Mouse (Mus musculus) forebrain, embryonic 15.5 days (tissue): Measurements from ENCODE around the gene Rpl29. TPM values are rescaled to one million over a fixed set of nuclear protein-coding genes. Genes with fewer than 3 reads are reported as not detected.

Source experiments
- ATAC-seq: fragments of 200-750 bp; cut with Nextera tagmentation; replicated peaks from 2 replicates; pipeline ENCODE4 v1.8.0; 2017; ENCODE audit warnings: mild to moderate bottlenecking, moderate TSS enrichment, moderate library complexity
- H3K27ac ChIP-seq: fragments of 300-500 bp; sonication (generic); replicated peaks from 2 replicates; pipeline ENCODE4 v1.5.1; 2015; ENCODE audit warnings: mild to moderate bottlenecking, inconsistent platforms
- H3K27me3 ChIP-seq: fragments of 300-500 bp; sonication (generic); 2 replicates; pipeline ENCODE4 v1.6.1; 2015; ENCODE audit warnings: inconsistent platforms
- H3K36me3 ChIP-seq: fragments of 300-500 bp; sonication (generic); 2 replicates; pipeline ENCODE4 v1.6.1; 2015; ENCODE audit warnings: mild to moderate bottlenecking, inconsistent platforms
- H3K4me1 ChIP-seq: fragments of 300-500 bp; sonication (generic); 2 replicates; pipeline ENCODE4 v1.6.1; 2015; ENCODE audit warnings: inconsistent platforms
- H3K4me2 ChIP-seq: fragments of 300-500 bp; sonication (generic); replicated peaks from 2 replicates; pipeline ENCODE4 v1.6.1; 2015; ENCODE audit warnings: mild to moderate bottlenecking, inconsistent platforms
- H3K4me3 ChIP-seq: fragments of 300-500 bp; sonication (generic); 2 replicates; pipeline ENCODE4 v1.5.1; 2015; ENCODE audit warnings: mild to moderate bottlenecking, inconsistent platforms
- H3K9ac ChIP-seq: fragments of 300-500 bp; sonication (generic); replicated peaks from 2 replicates; pipeline ENCODE4 v1.6.1; 2015; ENCODE audit warnings: mild to moderate bottlenecking, inconsistent platforms
- H3K9me3 ChIP-seq: fragments of 300-500 bp; sonication (generic); 2 replicates; pipeline ENCODE4 v1.6.1; 2016; ENCODE audit warnings: inconsistent platforms
- WGBS: fragments of 180-500 bp; shearing (Covaris S2); methylation state at CpG from one replicate; pipeline ENCODE4 v1.1.7; 2015; ENCODE audit warnings: mixed read lengths; 5-methylcytosine and 5-hydroxymethylcytosine counted together
- polyA plus RNA-seq: library from polyadenylated mRNA; unstranded; fragments of >200 nt; fragmentation: Nextera tagmentation; extraction: Ambion mirVana; gene quantifications from 2 replicates; pipeline ENCODE4 v1.2.1, GENCODE M21; 2015

The Rpl29 gene
- 615 and 643 TPM in 2 replicates for polyA plus RNA-seq

DNA sequence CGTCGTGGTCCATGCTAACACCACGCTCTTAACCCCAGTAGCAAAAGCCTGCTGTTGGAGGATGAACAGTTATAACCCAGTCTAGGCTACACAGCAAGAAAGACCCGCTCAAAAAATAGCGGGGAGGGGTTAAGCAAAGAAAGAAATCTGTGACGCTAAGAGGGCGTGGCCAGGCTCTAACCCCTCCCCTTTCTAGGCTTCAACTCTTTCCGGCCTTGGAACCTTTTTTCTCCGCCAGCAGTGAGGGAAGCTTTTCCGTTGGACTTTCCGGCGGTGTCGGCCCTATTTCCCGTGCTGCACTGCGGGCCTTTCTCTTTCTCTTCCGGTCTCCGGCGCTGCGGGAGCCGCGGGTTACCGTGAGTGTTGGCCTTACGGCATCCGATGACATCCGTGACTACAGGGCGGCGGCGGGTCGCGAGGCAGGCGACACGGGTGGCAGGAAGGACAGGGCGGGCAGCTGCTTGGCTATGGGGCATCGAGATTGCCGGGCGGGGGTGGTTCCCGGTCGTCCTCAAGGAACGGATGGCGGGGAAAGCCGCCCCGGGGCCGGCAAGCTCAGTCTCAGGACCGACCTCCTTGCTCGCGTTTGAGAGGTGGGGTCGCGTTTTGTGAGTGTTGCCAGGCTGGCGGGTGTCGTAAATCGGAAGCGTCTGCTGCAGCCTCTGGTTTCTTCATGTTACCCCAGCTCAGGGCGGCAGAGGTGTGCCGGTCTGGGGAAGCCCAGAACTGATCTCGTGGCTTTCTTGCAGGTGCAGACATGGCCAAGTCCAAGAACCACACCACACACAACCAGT lies at the start of gene Rpl29:
TSS of gene Rpl29 (plus strand) at position 234 of the 794 bp plus-strand sequence.
- Histone ChIP-seq H3K9me3 (no peaks in the 10 kb centered on the region), H3K36me3 (peaks cover 27% of the 10 kb centered on the region), H3K27ac (peak within 1 kb of the TSS; percentile 97), H3K4me2 (peak within 1 kb of the TSS; percentile 63), H3K9ac (peak within 1 kb of the TSS; percentile 84), H3K4me1 (peaks cover 17% of the 10 kb centered on the region), H3K4me3 (peak within 1 kb of the TSS; percentile 79), H3K27me3 (no peaks in the 10 kb centered on the region)
- WGBS: under 1% methylated on average over 55 of the region's 55 CpGs
- peak; percentile 92 for ATAC-seq

DNA sequence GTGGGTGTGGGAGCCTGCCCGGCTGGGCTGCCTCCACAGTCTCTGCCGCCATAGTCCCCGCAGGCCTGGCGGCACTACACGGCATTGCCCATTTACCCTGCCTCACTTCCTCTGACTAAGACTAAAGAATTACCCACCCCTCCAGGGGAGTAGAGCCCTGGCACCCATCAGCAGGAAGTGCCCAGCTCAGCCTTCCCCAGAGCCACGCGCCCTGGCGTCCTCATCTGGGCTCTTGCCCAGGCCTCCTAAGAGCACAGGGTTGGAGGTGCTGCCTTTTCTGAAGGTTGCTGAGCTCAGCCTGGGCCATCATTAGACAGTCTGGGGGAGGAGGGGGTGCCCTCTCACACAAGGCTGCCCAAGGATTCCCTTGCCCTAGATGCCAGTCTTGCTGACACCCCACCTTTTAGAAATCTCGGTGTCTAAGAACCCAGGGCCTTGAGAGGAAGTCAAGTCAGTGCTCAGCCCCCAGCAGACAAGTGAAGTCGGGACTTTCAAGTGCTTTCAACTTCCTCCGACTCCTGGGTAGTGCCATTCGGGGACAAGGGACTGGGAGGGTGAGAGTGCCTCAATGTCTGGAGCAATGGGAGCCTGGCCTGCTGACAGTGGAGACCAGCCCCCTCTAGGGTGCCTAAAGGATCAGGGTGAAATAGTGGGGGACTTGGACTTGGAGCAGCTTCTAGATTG lies 42.9 kb upstream of the Rpl29 start:
- H3K4me1 ChIP-seq: peaks cover 29% of the 10 kb centered on the region
- H3K4me2 ChIP-seq: no peak overlapping the region
- H3K4me3 ChIP-seq: no peak overlapping the region
- H3K27me3 ChIP-seq: no peaks in the 10 kb centered on the region
- no peak overlapping the region for H3K27ac ChIP-seq
- no peak overlapping the region for H3K9ac ChIP-seq
- no peaks in the 10 kb centered on the region for H3K9me3 ChIP-seq
- peak; percentile 16; the same call in 1 of the 2 replicates for ATAC-seq
- H3K36me3 ChIP-seq: no peaks in the 10 kb centered on the region
- 77% methylated on average over 12 of the region's 12 CpGs for WGBS

DNA sequence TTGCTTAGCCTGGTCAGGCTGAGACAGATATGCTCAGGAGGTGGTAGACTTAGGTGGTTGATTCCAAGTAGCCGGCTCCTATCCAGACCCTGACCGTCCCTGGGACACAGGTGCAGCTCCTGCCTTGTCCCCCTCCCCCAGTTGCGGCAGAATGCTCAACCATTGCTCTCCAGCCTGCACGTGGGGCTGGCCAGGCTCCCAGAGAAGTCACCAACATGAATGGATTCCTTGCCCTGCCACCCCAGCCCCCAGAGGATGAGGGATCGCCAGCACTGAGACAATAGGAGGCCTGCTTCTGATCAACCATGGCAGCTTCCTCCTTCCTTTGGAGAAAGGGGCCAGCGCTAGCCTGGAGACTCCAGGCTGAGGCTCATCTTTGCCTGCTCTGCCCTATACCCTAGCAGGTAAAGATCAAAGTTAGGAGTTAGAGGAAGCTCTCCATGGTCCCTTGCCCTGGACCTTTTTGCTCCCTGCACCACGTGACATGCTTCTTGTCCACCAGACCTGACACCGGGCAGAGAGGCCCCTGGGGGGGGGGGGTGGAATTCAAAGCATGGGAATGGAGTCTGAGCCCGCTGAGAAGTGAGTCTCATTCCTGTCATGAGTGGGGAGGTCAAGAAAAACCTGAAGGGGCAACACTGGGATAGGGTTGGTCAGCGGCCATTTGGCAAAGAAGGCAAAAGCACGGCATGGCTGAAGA lies 36.3 kb upstream of the Rpl29 start:
- Histone ChIP-seq H3K9ac (no peak overlapping the region), H3K36me3 (no peaks in the 10 kb centered on the region), H3K4me2 (no peak overlapping the region), H3K4me3 (no peak overlapping the region), H3K27me3 (no peaks in the 10 kb centered on the region), H3K4me1 (peaks cover 22% of the 10 kb centered on the region; the same call in 1 of the 2 replicates), H3K9me3 (no peaks in the 10 kb centered on the region), H3K27ac (no peak overlapping the region)
- WGBS: 73% methylated on average over 11 of the region's 11 CpGs
- ATAC-seq: no peak; the same call in 1 of the 2 replicates

DNA sequence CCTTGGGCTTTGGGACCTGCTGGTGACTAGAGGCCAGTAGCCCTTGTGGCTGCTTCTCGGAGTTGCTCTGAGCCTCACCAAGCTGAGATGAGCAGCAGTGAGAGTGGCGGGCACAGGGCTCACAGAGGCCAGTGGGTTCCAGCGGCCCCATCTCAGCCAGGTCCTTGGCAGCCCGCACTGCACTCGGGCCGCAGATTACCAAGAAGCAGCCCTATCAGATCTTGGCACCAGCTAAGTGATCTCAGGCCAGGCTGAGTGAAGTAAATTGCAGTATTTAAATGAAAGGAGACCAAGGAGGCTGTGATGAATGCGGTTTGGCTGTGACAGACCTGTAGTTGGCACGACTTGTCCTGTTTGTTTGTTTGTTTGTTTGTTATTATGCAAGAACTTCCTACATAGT lies 35.7 kb upstream of the Rpl29 start:
- no peak overlapping the region for H3K9ac ChIP-seq
- no peak for ATAC-seq
- WGBS: 59% methylated on average over 8 of the region's 8 CpGs
- H3K27ac ChIP-seq: no peak overlapping the region
- no peak overlapping the region for H3K4me2 ChIP-seq
- no peaks in the 10 kb centered on the region for H3K27me3 ChIP-seq
- H3K4me3 ChIP-seq: no peak overlapping the region
- H3K4me1 ChIP-seq: peaks cover 22% of the 10 kb centered on the region; the same call in 1 of the 2 replicates
- no peaks in the 10 kb centered on the region for H3K36me3 ChIP-seq
- H3K9me3 ChIP-seq: no peaks in the 10 kb centered on the region

DNA sequence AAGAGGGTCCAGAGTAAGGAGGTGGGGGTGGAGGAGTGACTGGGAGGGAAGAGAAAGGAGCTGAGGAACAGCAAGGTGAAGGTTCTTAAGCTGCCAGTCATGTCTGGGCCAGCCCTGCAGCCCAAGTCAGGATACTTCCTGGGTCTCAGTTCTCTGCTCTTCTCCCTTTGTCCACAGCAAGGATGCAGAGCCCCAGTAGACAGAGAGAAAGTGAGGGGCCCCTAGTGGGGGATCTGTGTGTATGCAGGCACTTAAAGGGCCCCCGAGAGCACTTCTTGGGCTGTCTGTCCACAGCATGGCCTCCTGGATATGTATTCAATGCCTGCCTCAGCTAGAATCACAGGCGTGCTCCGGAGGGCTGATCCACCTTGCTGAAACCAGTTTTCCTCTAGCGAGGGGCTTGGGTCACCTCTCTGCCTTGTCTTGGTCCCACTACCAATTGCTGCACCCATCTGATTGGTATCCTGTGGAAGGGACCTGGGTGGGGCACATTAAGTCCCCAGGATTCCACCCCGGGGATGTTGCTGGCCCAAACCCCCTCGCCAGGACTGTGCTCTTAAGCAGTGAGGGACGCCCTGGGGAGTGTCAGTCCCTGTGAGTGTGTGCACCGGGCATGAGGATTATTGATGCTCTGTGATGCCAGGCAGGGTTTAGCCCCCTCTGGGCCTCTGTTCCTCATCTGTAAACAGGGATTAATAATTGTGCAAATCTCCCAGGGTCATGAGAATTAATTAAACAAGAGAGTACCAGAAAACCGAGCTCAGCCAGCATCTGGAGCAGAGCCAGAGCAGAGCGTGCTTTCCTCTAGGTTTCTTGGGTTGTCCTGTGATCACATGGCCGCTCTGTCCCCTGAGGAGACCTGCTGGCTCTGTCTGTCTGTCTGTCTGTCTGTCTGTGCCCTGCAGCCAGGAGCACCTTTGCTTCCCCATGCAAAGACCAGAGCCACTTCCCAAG lies 34.3 kb upstream of the Rpl29 start:
- ATAC-seq: peak; percentile 32; the same call in 1 of the 2 replicates
- Histone ChIP-seq H3K27me3 (no peaks in the 10 kb centered on the region), H3K9me3 (no peaks in the 10 kb centered on the region), H3K36me3 (no peaks in the 10 kb centered on the region), H3K4me2 (no peak overlapping the region), H3K4me3 (no peak overlapping the region), H3K27ac (no peak overlapping the region), H3K4me1 (peaks cover 22% of the 10 kb centered on the region; the same call in 1 of the 2 replicates), H3K9ac (no peak overlapping the region)
- 25% methylated on average over 11 of the region's 11 CpGs for WGBS

DNA sequence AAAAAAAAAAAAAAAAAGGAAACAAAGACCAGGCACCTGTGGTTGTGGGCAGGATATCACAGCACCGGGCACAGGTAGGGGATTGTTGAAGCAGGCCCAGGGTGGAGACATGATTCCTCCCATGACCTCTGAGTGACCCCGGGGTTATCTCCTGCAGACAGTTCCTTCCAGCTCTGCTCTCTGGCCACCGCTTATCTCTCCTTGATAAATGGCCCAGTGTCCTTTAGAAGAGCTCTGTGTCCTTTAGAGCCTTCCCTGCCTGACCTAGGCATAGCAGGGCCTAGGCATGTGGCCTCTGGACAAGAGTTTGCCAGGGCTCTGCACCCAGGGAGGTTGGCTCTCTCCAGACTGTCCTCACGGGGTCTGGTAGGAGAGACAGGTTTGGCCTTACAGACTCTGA lies 31.5 kb upstream of the Rpl29 start:
- Histone ChIP-seq H3K4me3 (no peak overlapping the region), H3K27ac (no peak overlapping the region), H3K36me3 (no peaks in the 10 kb centered on the region), H3K9me3 (no peaks in the 10 kb centered on the region), H3K4me2 (no peak overlapping the region), H3K9ac (no peak overlapping the region), H3K27me3 (no peaks in the 10 kb centered on the region), H3K4me1 (peaks cover 17% of the 10 kb centered on the region; the same call in 1 of the 2 replicates)
- 89% methylated on average over 4 of the region's 4 CpGs for whole genome bisulfite sequencing
- no peak for ATAC-seq

DNA sequence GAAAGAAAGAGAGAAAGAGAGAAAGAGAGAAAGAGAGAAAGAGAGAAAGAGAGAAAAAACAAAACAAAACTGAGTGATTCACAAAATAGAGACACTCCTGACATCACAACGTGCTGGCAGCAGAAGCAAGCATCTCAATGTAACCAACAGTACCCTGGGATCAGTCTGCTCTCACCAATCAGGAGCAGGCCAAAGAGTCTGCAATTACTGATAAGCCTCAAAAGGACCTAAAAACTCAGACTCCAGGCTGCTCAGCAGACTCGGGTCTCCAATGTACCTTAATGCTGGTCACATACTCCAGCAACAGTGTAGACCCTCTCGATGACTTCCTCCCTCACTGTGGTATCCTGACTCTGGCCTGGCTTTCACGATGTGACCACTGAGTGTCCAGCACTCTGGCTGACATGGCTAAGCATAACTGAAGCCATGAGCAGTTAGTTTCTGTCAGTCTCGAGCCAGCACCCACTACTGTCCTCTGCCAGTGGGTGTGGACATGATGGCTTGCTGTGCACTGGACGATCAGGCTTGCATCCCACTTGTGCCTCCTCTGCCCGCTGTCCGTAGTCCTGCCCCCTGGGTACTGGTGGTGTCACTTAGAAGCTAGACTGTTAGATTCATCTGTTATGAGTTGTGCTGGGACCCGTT lies 30.5 kb upstream of the Rpl29 start:
- no peak overlapping the region for H3K4me2 ChIP-seq
- H3K9me3 ChIP-seq: no peaks in the 10 kb centered on the region
- H3K27ac ChIP-seq: no peak overlapping the region
- no peak for ATAC-seq
- H3K36me3 ChIP-seq: no peaks in the 10 kb centered on the region
- 84% methylated on average over 9 of the region's 9 CpGs for WGBS
- no peak overlapping the region for H3K9ac ChIP-seq
- peaks cover 13% of the 10 kb centered on the region; the same call in 1 of the 2 replicates for H3K4me1 ChIP-seq
- no peak overlapping the region for H3K4me3 ChIP-seq
- no peaks in the 10 kb centered on the region for H3K27me3 ChIP-seq

DNA sequence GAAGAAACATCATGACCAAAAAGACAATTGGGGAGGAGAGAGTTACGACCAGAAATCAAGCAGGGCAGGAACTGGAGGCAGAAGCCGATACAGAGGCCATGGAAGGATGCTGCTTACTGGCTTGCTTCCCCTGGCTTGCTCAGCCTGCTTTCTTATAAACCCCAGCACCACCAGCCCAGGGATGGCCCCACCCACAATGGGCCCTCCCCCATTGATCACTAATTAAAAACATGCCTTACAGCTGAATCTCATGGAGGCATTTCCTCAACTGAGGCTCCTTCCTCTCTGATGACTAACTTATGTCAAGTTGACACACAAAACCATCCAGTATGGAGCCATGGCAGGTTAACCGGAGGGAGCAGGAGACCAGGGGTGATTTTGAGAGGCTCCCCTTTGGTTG lies 29.4 kb upstream of the Rpl29 start:
- H3K9me3 ChIP-seq: no peaks in the 10 kb centered on the region
- H3K4me3 ChIP-seq: no peak overlapping the region
- no peak overlapping the region for H3K27ac ChIP-seq
- H3K27me3 ChIP-seq: no peaks in the 10 kb centered on the region
- WGBS: 79% methylated on average over 3 of the region's 3 CpGs
- no peak overlapping the region for H3K9ac ChIP-seq
- H3K36me3 ChIP-seq: no peaks in the 10 kb centered on the region
- H3K4me1 ChIP-seq: peaks cover 6% of the 10 kb centered on the region; the same call in 1 of the 2 replicates
- no peak overlapping the region for H3K4me2 ChIP-seq
- ATAC-seq: no peak

DNA sequence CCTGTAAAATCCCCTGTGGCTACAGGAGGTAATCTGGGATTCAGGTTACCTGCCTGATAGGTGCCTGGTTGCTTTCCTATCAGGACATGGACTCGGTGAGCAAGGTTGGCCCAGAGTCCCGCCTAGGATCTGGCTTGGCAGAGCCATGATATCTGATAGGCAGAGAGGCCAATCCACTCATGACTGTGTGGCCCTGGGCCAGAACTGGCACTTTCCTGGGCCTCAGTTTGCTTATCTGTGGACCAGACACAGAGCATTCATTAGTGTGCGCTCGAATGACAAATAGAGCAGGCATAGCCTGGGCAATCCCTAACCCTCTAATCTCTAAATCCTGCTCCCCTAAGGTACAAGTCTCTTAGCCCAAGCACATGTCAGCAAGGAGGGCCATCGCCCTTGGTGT lies 27.1 kb upstream of the Rpl29 start:
- no peak overlapping the region for H3K4me3 ChIP-seq
- H3K9me3 ChIP-seq: no peaks in the 10 kb centered on the region
- no peak overlapping the region for H3K4me2 ChIP-seq
- H3K27me3 ChIP-seq: no peaks in the 10 kb centered on the region
- no peak for ATAC-seq
- H3K4me1 ChIP-seq: peaks cover 4% of the 10 kb centered on the region; the same call in 1 of the 2 replicates
- H3K9ac ChIP-seq: no peak overlapping the region
- H3K36me3 ChIP-seq: no peaks in the 10 kb centered on the region
- no peak overlapping the region for H3K27ac ChIP-seq
- WGBS: 84% methylated on average over 5 of the region's 5 CpGs

DNA sequence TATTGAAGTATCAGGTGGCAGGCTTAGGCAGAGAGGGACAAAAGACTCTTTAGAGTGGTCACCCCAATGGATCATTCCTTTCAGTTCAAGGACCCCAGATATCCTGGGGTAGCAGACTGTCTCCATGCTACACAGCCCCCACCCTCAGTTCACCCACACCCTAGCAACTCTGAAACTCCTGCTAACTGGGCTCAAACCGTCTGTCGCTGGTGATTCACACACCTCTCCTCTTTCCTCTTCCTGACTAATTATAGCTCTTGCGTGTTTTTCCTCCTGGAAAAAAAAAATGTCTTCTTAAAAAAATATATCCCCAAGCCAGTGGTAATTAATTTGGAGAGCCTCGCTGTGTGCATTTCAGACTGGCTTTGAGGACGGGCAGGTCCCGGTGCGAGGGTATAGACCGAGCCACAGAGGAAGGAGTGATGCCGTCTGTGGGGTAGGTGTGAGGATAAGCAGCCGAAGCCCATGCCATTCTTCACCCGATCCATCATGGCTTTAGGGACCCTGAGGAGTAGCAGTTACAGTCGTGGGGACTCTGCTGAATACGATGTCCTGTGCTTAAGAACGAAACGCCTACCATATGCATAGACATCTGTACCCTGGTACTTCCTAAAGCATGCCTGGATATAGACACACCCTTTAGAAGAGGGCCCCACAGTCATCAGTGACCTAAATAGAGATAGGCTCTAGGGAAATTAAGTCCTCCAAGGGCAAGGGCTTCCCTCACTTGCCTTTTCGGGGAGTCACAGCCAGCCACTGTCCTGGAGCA lies 26.5 kb upstream of the Rpl29 start:
- Histone ChIP-seq H3K36me3 (no peaks in the 10 kb centered on the region), H3K9me3 (no peaks in the 10 kb centered on the region), H3K4me2 (no peak overlapping the region), H3K27me3 (no peaks in the 10 kb centered on the region), H3K4me3 (no peak overlapping the region), H3K27ac (no peak overlapping the region), H3K4me1 (peaks cover 4% of the 10 kb centered on the region; the same call in 1 of the 2 replicates), H3K9ac (no peak overlapping the region)
- WGBS: 82% methylated on average over 16 of the region's 16 CpGs
- no peak for ATAC-seq
